Mouse (Mus musculus): ENCODE data around the gene Olfr322.
"Not testable (repeated sequence)": the region's sequence is repeated elsewhere in the genome, so short reads cannot be mapped to it uniquely, and the experiment has no call there.

Gene Olfr322

DNA sequence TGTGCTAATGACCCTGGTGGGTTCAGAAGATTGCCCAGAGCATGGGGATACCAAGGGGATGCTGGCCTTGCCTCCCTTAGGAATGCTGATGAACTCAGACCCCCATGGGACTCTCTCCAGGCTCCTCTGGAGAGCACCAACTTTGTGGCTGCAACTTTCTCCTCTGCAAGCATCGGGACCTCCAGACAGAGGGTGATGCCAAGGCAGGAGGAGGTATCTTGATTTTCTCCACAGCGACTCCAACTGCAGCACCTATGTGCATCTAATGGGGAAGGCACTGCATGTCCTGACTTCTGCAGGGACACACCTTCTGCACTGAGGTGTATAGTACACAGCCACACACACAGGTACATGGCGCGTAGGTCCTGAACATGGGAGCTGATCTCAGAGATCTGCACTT is at the start of gene Olfr322:
Olfr322 (plus strand) TSS at position 187 of the 400 bp plus-strand sequence.
- DNase-seq (ENCODE audit: low spot score) = no peak

GRCm38 (mm10) chr11:58613359-58613758 is 45.2 kb upstream of the Olfr322 start:
- no peak for DNase-seq (ENCODE audit: low spot score)

- no peak for DNase-seq (ENCODE audit: low spot score)
Measured at GRCm38 (mm10) chr11:58614526-58614925, 44.1 kb upstream of the Olfr322 start.

DNA sequence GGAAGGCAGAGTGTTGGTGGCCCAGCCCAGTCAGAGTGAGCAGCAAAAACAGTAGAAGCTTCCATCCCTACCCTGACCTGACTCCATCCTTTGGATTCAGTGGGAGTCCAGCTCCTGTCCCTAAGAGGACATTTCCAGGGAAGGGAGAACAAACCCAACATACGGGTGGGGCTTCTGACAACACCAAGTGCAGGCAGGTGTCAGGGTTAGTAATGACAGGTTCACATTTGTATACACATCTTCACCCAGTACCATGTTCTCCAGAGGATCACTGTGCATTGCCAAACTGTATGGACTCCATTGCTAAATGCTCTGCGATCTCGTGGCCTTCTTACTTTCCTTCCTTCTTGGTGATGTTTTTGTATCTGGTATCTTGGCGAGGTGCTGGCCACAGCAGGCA is 42.6 kb upstream of the Olfr322 start, which contains the start of gene 2210407C18Rik:
2210407C18Rik (minus strand) TSS at position 101 of the 400 bp plus-strand sequence.
- DNase-seq (ENCODE audit: low spot score) = no peak

DNA sequence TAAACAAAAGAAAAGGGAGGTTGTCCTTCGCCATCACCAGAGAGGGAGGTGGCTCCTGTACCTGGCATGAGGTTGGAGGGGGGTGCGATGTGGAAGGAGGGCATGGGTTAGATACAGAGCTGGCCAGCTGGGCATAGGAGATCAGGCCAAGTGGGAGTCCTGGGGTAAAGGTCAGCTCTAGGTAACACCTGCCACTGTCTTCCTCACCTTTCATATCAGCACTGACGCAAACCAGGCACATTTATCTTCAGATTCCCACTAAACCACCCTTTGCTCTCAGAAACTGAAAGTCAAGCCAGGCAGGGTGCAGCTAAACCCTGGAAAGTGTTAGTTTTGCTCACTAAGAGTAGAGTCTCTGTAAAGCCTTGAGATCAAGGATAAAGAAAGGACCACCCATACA is 40.2 kb upstream of the Olfr322 start:
- DNase-seq (ENCODE audit: low spot score) = no peak

DNA sequence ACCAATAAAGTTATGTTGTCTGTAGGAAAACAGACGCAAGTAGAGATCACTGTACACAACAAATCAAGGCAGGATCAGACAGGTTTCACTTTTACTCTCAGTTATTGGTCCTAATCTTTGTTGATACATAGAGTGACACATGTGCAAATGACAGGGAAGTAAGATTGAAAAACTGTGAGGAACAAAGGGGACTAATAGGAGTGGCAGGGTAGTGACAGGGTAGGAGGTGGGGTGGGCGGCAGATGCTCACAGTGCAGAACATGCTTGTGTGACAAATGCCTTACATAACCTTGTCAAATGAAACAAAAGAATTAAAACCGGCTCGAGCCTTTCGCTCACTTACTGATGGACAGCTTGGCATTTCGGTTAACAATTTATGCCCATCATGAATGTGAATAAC is 39.8 kb upstream of the Olfr322 start:
- DNase-seq (ENCODE audit: low spot score) = no peak

GRCm38 (mm10) chr11:58626146-58626545 is 32.4 kb upstream of the Olfr322 start:
- DNase-seq (ENCODE audit: low spot score) = no peak

DNA sequence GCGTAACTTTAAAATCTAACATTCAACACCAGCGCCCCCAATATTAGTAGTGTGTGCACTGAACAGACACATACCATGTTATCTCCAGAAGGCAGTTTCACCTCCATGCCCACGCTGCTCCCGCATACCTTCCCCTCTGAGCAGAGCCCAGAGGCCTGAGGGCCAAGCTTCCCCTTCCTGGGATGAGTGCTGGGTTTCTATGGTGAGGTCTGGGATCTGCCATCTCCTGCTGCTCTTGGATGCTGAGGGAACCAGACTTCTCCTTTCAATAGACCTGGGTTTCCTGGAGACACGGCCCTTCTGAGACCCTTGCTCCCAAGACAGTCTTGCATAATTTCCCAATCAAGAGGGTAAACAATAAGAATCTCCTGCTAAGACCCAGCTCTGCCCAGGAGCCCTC is 28.2 kb upstream of the Olfr322 start, which contains the start of gene Olfr323:
Olfr323 (minus strand) TSS at position 101 of the 400 bp plus-strand sequence.
- no peak for DNase-seq (ENCODE audit: low spot score)

DNA sequence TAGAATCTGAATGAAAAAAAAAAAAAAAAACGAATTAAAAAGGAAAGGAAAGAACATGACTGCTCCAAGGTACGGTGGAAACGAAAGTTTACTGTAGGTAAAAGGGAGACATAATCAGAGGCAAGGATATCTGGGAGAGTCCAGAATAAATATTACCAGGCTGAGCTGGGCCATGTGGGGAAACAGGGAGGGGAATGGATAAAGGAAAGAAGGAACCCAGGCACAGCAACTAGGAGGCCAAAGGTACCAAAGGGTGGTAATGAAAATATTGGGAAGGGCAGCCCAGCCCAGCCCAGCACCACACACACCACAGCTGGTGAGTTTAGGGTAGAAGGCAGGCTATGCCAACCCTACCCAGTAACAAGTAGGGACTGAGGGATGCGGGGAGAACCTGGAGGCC is 23.7 kb upstream of the Olfr322 start:
- DNase-seq (ENCODE audit: low spot score) = no peak

DNA sequence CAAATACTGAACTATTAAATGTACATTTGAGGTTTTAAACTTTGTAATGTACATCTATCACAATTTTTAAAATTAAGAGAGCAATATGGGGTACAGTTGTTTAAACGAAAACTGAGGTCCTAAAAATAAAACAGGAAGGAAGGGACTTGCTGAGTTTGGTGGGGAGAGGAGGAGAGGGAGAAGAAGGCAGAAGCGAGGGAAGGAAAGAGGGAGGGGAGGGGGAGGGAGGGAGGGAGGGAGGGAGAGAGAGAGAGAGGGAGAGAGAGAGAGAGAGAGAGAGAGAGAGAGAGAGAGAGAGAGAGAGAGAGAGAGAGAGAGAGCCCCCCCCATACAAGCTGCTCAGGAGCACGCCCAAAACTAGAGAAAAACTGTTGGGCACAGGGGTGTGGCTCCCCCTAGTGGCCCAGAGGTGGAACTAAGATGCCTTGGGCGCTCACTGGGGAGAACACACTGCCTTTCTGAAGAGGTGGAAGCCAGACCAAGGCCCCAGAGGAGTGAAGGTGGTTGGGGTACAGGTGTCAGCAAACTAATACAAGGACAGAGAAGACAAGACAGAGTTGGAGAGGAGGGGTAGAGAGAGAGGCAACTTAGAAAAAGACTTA is 22.1 kb upstream of the Olfr322 start:
- peak; percentile 74 for DNase-seq (ENCODE audit: low spot score)

DNA sequence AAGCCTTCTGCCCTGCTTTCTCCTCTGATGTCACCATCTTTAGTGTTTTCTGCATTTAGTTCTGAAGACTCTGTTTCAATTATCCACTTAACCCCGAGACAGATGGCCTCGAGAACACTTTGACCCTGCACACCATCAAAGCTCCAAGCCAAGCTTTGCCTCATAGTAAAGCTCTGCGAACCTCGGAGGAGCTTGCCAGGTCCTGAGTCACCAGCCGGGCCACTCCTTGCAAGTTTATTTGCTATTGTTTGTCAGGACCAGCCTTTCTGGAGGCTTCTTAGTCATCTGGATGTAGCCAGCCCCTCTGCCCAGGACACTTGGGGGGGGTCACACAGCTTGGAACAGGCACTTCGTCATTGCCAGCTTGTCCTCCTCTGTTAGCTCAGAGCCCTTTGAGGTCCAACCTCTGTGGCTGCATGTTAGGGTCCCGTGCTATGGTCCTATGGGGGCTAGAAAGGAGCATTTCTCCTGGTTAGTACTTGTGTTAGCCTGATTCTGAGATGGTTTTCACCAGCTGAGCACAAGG is 20.3 kb upstream of the Olfr322 start:
- no peak for DNase-seq (ENCODE audit: low spot score)

GRCm38 (mm10) chr11:58640272-58640867 is 18.2 kb upstream of the Olfr322 start, which contains the start of gene Trim58:
Gene Trim58, plus strand, starts transcription at chr11:58640465.
- peak; percentile 66 for DNase-seq (ENCODE audit: low spot score)

GRCm38 (mm10) chr11:58641057-58641456 is 17.5 kb upstream of the Olfr322 start:
- DNase-seq (ENCODE audit: low spot score) = peak; percentile 81

DNA sequence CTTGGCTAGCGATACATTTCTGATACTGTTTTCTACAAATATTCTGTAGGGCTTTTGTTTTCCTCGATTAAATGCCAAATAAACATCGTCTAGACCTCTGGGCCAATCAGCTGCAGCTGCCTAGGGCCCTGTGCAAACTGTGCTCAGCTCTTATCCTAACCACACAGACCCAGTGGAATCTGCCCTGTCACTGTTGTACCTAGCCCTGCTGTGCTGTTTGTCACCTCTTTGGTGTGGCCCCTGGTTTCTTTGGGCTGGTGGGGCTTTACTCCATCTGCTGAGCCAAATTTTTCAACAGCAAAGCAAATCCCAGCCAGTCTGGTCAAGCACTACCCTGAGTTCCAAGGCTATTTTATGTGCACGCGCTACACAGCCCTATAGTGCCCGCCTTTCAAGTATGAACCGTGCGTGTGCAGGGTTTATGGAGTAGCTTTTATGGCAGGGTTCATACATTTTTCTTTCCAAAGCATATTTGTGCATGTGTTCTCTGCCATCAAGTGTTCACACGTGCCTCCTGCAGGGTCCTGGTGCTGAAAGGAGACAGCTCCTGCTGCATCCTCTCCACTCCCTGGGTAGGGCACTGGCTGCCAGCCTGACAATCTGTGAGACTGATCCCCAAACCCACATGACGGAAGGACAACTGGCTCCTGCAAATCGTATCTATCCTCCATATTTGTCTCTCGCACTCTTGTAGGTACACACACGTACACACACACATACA is 16.8 kb upstream of the Olfr322 start:
- DNase-seq (ENCODE audit: low spot score) = peak; percentile 95

DNA sequence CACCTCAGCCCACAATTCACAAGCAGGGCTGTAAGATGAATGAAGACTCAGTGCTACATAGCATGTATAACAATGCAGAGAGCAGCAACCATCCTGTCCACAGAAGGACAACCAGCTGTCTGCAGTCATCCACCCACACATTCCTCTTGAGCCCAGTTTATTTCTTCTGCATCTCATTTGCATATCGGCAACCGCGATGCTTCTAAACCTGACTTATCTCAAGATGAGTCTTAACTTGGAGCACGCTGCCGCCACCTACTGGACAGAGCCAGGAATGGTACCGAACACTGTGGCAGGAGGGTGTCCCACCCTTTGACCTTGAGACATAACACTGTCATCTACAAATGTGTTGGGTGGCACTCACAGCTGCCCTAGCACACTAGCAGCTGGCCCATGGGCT is 15.2 kb upstream of the Olfr322 start:
- DNase-seq (ENCODE audit: low spot score) = peak; percentile 90

GRCm38 (mm10) chr11:58655151-58655550 is 3.4 kb upstream of the Olfr322 start:
- DNase-seq (ENCODE audit: low spot score) = no peak

- no peak for DNase-seq (ENCODE audit: low spot score)
Measured at GRCm38 (mm10) chr11:58669252-58669651, 10.7 kb downstream of the Olfr322 start.

DNA sequence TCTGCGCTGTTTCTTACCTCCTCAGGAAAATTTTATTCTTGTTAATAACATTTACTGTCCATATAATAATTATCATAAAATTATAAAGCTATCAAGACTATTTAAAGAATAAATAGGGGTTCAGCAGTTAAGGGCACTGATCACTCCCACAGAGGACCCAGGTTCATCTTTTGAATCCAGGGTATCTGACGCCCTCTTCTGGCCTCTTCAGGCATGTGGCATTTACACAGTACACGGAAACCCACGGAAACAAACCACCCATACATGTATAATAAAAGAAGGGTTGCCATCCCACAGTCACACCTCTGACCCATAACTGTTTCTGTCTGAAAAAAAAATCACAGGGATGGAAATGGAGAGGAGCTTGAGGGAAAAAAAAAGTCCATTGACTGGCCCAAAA is 13.2 kb downstream of the Olfr322 start:
- DNase-seq (ENCODE audit: low spot score) = no peak

DNA sequence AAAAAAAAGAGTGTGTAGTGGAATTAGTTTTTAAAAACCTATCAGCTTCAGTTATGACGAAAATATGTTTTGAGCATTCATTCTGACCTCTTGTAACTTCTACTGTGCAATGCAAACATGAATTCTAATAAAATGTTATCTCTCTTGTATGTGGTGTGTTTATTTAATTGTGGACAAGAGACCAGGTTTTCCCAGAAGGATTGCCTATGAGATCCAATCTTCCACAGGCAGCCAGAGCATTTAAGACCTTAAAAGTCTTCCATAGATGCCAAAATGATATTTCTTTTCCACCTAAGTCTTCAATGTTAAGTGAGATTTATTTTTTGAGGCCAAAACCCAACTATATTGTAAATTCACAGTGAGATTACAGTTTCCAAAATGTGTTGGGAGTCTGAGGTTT is 22.2 kb downstream of the Olfr322 start, which contains the start of gene Olfr320:
Olfr320 (plus strand) TSS at position 301 of the 400 bp plus-strand sequence.
- no peak for DNase-seq (ENCODE audit: low spot score)

- no peak for DNase-seq (ENCODE audit: low spot score)
Measured at GRCm38 (mm10) chr11:58698862-58699261, 40.3 kb downstream of the Olfr322 start, which contains the start of gene Olfr319. Gene Olfr319, plus strand, starts transcription at chr11:58699162.

GRCm38 (mm10) chr11:58709086-58709485 is 50.5 kb downstream of the Olfr322 start:
- no peak for DNase-seq (ENCODE audit: low spot score)

DNA sequence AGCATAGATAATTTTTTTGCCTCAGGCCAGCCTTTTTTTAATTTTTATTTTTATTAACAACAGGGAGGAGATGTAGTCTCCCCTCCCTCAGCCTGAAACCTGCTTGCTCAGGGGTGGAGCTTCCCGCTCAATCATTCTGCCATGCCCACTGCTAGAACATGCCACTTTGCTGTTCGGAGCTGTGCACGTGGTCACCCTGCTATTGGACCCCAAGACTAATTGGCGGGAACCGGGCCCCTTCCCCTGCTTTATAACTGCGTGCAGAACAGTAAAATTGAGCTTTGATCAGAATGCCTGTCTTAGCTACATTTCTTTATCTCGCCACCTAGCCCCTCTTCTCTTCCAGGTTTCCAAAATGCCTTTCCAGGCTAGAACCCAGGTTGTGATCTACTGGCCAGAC is 59.1 kb downstream of the Olfr322 start:
- DNase-seq (ENCODE audit: low spot score) = not testable (repeated sequence)
